Mouse (Mus musculus) frontal cortex, adult (tissue): Measurements from ENCODE around the gene Aunip.

ENCODE experiments used
- ATAC-seq: cut with Nextera tagmentation; 2 replicates; pipeline ENCODE4 v1.9.2; 2017; ENCODE audit warnings: mild to moderate bottlenecking, moderate library complexity, mixed read lengths; ENCODE audit not compliant: low TSS enrichment

The Aunip gene

DNA sequence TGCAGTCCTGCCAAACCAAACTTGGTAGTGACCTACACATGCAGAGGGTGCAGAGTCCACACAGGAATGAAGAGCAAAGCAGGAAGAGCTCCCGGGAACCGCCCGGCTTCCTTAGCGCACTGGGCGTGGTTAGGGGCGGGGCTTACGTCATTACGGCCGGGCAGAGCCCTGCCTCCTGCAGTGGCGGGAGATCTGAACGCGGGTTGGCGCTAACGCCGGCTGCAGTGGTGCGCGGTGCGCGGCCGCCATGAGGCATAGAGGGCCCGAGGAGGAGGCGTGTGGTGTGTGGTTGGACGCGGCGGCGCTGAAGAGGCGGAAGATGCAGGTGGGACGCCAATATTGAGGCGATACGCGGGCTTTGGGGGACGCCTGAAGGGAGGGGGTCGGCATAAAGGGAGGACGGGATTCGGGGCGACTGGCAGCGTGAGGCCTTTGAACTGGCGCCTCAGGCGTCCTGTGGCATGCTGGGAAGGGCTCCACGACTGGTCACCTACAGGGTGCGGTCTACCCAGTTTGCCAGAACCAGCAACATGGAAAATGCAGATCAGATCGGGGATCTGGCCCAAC, at the start of gene Aunip:
Gene Aunip, plus strand, starts transcription at position 155 of the 567 bp plus-strand sequence.
- peak; percentile 87 for ATAC-seq

DNA sequence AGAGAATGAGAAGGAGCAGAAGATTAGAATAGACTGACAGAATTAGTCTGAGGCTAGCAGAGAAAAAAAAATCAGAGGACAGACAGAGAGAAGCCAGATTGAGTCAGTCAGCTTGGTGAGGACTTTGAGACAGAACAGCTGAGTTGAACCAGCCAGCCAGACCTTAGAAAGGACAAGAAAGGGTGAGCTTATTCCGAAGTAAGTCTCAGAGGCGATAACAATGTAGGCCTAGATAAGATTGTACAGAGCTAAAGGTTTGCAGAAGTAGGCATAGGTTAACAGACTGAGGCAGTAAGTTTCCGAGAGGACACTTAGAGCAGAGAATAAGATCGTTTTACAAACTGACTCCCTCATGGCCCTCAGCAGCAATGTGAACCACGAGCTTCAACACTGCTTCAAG, 49.5 kb upstream of the Aunip start:
- no peak for ATAC-seq

DNA sequence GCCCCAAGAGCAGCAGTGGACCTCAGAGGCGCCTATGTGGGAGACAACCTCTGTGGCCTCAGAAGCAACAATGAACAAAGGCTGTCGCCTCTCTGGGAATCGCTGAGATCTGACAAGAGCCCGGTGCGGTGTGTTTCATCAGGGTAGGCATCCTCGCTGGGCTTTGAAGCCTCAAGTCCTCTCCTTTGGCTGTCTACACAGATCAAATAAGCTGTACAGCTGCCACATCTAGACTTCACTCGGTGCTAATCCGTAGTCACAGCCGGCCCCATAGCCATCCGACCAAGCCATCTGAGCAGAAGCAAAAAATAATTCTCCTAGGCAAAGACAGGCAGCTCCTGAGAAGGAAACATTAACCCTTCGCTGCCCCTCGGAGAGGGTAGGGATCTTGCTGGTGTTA, 45.0 kb upstream of the Aunip start:
- ATAC-seq = no peak

DNA sequence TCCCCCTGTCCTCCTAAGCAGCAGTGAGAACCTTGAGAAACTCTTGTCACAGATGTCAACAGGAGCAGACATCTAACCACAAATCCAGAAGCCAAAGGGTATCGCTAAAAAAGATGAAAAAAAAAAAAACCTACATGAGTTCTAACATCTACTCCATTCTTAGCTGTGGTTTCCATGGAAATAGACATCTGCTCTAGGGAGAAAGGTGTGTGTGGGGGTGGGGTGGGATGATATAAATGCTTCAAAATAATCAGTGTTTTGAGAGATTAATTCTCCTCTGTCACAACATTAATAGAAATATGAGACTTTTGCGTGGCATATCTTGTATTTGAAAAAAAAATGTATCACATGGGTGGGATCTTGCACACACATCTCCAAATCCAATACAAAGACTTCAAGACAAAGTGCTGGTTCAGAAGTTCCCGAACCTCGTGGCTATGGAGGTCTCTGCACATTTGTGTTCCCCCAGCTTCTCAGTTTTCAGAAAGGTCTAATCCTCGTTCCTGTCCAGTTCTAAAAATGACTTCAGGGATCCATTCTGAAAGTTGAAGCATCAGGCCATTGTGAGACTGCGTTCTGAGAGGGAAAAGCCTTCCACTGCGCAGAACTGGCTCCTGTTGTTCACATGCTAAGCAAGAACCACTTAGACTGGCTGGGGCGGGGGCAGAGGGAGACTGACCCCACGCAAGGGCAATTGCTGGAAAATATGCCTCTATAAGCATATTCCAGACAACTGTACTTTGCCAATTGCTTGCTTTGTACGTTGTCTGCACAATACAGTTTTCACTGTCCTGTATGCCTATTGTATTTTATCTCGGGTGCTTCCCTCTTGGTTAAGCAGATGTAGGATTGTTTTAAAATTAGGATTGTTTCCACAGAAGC, 44.2 kb upstream of the Aunip start:
- ATAC-seq = no peak

DNA sequence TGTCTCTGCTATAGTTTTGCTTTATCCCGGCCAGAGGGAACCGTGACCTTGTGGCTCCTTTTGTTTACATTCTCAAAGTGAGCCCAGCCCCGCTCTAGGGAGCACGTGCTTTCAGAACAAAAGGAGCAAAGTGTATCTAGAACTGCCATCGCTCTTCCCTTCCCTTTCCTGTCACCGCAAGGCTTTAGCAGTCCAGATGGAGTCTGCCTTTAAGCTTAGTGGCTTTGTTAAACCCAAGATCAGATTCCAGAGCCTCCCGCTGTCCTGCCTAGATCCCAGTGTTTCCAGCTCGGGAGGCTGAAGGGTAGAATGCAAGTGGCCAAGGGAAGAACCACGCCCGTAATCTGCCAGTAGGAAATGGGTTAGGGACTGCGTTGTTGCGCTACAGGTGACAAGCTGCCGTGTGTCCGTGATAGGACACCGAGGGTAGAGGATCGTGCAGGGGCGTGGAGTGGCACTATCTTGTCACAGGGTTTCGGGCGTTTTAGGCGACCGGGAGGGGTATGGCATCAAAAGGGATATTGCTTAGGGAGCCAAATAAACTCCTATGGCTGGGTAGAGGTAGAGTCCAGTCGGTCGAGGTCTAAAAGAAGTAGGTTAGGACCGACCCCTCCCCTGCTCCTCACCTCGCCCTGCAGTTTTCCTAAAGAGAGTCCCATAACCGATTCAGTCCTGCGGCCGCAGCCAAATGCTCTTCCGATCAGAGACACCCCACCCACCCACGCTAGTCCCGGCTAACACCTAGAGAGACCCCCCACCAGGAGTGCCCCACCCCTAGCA, 43.2 kb upstream of the Aunip start:
- ATAC-seq = peak; percentile 8; the same call in 1 of the 2 replicates

DNA sequence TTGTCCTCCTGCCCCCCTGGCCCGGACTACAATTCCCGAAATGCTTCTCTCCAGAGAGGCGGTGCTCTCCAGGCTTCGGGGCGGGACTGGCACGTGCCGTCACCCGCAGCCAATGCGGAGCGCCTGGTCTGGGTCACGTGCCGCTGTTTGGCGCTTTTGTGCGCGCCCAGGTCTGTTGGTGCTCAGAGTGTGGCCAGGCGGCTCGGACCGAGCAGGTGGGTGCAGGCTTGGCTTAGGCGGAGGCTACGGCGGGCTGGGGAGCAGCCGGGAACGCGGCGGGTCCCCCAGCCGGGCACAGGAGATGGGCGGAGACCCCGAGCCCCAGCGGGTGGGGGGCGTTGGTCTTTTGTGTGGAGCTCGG, 42.6 kb upstream of the Aunip start, which contains the start of gene Stmn1:
Gene Stmn1, plus strand, starts transcription at position 106 of the 361 bp plus-strand sequence.
- peak; percentile 77 for ATAC-seq

DNA sequence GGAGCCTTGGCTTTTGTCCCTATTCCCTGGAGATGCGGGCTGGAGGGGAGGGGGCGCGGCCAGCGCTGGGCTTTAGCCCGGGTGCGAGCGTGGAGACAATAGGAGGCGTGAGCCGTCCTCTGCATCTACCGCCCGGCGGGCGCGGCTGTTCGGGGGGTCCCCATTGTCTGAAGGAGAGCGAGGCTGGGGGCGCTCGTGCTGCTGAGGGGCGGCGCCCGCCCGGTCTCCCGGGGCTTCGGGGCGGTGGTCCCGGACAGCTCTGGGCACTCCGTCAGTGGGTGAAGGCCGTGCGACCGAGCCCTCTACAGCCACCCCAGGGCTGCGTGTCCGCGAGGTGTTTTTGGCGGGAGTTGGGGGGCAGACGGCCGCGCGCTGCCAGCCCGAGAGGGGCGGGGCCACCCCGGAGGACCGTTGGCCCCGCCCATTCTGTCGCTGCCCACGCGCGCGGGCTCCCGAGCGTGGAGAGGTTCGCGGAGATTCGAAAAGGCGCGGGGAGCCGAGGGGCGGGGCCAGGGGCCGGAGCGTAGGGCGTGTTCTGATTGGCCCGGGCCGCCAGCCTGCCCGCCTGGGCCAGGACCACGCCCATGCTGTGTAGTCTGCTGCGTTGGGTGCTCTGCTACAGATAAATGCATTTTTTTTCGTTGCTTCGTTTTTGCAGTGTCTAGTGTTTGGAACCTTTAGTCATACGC, 42.1 kb upstream of the Aunip start:
- peak; percentile 56 for ATAC-seq

DNA sequence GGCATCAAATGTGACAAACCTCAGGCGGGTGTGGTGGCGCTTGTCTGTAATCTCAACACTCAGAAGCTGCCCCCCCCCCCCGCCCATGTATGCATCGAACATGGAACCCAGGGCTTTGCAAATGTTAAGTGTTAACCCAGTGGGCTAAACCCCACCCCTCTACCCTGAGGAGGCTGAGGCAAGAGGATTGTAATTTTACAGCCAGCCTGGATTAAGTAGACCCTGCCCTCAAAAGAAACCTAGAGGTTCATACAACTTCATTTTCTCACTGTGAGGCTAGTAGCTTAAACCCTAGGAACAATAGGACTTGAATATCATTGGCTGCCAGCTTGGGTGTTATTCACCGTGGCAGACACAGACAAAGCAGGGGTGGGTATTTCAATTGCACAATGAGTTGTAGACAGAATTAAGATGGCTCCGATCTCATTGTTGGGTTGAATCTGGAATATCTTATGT, 41.4 kb upstream of the Aunip start:
- ATAC-seq = no peak

DNA sequence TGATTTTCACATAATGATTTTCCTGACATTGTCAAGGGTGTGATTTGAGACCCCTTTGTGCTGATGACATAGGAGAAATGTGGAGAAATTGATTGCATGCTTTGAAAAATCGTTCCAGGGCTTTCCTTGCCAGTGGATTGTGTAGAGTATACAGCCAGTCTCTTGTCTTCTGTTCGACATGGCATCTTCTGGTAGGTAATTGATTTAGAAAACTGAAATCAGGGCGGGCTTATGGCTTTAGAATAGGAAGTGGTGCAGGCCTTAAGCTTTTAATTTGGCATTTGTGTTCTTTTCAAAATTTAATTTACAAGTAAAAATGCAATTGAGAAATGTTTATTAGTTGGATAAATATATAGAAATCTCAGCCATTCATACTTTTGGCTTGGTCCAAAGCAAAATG, 40.8 kb upstream of the Aunip start:
- no peak for ATAC-seq

DNA sequence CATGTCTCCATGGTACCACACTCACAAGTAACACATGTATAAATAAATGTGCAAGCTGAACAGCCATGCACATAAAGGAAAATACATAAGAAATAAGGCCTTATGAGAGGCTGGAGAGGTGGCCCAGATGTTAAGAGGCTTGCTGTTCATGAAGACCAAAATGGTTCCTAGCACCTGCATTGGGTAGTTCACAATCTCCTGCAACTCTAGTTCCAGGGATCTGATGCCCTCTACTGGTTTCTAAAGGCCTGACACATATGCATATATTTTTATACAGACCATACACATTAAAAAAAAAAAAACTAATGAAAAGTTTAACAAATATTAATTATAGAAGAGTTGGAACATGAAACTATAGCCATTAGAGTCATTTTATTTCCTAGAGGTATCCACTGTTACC, 39.3 kb upstream of the Aunip start:
- ATAC-seq = no peak

DNA sequence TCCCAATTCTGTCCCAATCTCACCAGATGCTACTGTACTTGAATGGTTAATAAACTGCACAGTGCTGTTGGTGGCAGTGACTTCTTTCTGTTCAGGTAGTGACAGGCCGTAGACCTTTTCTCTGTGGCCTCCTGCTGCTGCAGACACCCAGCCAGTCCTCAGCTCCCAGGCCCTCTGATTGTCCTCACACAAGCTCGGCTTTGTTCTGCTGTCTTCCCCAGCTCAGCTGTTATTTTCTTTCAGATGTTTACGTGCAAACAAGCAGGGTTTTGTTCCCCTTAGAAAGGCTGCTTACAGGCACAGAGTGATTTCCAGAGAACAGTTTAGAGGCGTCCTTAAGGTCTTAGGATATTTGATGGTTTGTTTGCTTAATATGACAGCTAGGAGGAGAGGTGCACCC, 37.0 kb upstream of the Aunip start:
- ATAC-seq = no peak

DNA sequence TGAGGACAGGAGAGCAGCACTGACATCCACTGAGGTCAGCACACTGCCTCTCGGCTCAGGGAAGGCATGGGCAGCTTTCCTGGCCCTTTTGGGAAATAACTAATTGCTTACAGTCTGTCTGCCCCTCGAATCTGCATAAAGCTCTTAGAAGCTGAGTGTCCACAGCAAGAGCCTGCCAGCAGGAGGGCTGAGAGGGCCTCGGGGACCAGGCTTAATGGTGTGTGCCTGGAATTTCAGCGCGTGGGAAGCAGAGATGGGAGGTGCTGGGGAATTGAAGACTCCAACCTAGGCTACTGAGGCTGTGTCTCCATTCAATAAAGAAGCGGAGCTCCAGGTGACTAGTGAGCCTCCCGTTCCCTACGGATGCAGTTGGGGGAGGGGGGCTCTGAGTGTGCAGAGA, 36.6 kb upstream of the Aunip start:
- peak; percentile 28 for ATAC-seq

DNA sequence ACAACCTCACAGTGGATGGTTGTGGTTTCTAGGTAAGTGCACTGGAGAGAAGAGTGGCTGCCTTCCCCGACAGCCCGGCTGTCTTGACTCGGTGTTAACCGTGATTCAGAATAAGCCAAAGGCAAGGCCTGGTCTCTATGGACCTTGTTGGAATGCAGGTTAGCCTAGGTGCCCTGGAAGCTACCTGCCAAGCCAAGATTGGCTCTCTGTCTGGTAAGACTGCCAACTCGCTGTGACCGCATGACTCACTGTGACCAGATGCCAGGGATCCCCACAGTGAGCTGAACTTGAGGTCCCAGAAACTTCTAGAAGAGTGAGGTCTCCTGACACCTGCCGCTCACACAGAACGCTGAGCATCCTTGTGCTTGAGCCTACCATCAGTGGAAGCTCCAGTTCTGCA, 33.9 kb upstream of the Aunip start:
- no peak for ATAC-seq

DNA sequence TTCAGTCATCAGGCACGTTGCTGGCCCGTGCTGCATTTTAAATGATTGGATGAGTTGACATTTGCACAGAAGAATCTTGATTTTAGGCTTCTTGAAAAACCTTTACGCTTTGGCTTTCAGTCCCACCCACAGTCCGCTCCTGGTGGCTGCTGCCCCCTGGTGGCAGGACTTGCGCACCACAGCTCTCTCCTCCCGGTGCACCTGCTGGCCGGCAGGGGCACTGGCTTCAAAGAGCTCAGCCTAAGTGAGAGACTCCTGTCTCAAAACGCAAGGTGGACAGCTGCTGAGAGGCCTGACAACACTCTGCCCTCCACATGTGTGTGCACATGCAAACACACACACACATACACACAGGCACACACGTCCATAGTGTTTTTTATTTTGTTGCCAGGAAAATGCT, 32.8 kb upstream of the Aunip start:
- ATAC-seq = peak; percentile 55

DNA sequence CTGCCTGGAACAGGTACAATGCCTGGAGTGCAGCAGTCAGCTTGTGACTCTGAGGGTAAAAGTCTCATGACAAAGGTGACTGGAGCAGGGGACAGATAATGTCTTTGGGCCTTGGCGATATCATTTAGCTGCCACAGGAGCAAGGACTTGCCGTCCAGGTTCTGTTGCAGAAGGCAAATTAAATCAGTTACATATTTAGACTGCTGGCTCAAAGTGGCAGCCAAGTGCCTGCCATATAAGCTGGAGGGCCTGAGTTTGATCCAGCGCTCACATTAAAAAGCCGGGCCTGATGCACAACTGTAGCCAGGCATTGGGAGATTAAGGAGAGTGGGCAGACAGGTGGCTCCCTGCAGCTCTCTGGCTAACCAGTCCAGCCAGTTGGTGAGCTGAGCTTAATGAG, 31.0 kb upstream of the Aunip start:
- ATAC-seq = no peak

DNA sequence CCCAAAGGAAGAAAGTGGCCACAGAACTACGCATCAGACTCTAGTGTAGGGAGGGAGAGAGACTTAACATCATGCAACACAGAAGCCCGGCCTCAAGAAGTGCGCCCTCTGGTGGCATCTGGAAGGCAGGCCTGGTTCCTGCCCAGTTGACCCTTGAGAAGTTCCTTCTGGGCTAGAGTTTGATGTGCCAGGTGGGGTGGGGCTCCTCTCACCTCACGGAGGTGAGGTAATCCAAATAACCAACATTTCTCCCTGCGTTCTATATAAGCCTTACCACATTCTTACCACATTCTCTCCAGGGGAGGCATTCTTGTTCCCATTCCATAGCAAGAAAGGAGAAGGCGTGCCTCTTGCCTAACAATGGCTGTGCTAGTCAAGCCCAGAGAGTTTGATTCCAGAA, 29.9 kb upstream of the Aunip start:
- peak; percentile 21; the same call in 1 of the 2 replicates for ATAC-seq

DNA sequence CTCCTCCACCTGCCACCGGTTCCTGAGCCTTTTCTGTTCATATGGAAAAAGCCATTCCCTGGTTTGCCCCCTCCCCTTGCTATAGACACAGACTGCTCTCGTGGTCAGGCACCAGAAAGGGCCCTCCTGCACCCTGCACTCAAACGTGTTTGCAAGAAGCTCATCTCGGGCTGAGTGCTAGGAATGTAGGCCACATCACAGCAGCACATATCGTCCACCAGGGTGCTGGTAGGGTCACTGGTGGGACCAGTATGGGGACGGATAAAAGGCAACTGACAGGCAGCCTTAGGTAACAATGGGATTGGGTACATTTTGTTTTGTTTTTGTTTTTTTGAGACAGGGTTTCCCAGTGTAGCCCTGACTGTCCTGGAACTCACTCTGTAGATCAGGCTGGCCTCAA, 29.5 kb upstream of the Aunip start:
- ATAC-seq = no peak

DNA sequence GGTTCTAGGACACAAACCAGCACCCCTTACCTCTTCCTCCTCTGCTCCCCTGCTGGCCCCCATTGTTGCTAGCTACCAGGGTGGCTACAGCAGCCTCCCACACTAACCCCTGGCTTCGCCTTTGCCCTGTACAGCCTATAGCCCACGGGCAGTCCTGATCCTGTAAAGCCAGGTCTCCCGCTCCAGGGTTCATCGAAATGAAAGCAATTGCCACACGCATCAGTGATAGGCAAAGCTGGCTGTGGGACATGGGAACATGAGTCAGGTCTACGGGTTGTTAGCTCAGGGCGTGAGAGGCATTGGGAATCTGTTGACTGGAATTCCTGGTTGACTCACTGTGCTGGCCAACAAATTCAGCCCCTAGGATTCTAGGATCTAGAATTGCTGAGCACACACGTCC, 28.4 kb upstream of the Aunip start:
- no peak for ATAC-seq

DNA sequence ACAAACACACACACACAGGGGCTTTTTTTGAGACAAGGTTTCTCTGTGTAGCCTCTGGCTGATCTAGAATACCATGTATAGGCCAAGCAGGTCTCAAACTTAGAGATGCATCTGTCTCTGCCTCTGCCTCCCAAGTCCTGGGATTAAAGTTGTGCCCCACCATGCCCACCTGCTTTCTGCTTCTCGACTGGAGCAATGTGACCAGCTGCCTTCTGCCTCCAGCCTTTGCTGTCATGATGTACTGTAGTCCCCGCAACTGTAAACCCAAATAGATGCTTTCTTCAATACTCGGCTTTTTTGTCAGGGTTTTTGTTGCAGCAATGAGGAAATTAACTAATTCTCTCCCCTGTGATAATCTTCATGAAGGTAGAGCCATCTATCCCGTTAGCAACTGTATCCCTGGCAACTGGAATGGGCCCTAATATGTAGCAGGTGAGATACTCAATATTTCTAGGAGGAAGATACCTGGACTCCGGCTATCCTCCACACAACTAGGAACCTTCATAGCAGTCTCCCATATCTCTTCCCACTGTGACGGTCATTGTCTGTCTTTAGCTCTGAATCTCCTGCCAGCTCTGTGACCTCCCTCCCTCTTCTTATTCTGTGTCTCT, 27.6 kb upstream of the Aunip start:
- ATAC-seq = no peak

DNA sequence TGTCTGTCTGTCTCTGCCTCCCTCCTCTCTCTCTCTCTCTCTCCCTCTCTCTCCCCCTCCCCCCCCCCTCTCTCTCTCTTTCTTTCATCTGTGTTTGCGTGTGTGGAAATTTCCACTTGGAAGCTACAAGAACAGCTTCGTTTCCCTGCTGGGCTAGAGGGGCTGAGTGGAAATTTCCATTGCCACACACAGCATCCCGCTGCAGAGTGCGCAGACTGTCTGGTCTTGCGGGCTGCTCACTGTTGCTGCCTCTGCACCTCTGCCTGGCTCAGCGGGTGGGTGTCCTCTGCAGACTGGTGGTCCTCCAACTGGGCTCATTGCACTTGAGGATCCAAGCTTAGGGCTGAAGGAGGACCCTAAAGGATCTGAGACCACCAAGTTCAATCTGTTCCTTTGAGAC, 27.1 kb upstream of the Aunip start:
- ATAC-seq = peak; percentile 69

DNA sequence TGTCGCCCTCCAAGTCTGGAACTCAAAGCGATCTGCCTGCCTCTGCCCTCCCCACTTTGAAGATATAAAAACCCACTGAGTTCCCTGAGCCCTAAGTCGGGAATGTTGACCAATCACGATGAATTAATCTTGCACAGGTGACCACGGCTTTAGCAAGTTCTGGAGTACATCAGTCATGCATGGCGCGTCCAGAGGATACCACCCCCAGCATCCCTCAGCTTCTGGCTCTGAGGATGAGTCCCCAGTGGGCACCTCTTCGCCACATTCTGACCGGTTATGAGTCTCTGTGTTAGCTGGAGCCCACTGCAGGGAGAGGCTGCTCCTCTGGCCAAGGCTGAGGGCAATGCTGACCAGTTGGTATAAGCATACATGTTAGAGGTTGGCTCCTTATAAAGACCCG, 26.6 kb upstream of the Aunip start:
- no peak for ATAC-seq
